Mouse (Mus musculus): Measurements from ENCODE around the gene Rpusd3.

Gene Rpusd3

DNA sequence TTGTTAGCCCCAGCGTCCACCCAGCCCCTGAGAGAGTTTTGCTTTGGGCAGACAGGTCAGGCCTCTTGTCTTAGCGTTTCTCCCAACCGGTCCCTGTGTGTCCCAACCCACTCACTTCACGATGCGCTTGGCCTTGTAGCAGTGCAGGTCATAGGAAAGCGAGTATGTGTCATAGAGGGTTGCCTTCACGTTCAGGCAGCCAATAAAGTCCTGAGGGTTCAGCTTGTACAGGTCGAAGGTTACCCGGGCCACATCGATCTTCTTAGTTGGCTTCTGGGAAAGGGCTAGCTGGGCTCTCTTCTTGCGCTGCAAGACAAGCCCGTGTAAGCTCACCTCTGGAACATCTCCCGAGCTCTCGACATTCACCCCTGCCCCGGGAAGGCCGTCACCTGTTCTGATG is 8.9 kb upstream of the Rpusd3 start:
- no peak for DNase-seq

DNA sequence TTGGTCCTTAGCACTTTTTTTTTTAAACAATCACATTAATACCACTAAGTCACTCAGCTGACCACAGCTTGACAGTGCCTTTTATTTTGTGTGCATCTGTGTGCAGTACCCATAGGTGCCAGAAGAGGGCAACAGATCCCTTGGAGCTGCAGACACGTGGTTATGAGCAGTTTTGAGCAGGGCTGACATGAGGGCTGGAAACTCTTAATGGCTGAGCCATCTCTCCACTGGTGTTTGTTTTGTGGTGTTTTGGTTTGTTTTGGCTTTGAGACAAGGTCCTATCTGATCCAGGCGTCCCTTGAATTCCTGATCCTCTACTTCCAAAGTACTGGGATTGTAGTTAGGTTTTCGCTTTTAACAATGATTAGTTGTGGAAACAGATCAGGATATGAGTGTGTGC is 8.3 kb upstream of the Rpusd3 start:
- DNase-seq, result peak; percentile 46

GRCm38 (mm10) chr6:113426696-113427095 is 7.6 kb upstream of the Rpusd3 start:
- DNase-seq, result no peak

DNA sequence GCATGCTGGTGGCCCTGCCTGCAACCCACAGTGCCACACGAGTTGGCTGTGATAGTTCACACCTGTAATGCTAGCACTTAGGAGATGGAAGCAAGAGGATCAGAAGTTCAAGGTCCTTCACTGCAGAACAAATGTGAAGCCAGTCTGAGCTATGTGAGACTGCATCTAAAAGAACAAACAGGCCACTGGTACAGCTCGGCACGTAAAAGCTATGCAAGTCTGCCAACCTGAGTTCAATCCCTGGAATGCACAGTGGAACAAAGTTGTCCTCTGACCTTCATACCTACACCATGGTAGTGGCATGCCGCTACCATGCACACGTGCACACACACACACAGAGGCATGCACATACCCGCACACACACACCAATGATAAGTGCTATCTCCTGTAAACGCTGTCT is 5.0 kb upstream of the Rpusd3 start:
- DNase-seq, result no peak

GRCm38 (mm10) chr6:113423000-113423399 is 3.9 kb upstream of the Rpusd3 start:
- DNase-seq, result no peak

GRCm38 (mm10) chr6:113418441-113419198 is 520 bp downstream of the Rpusd3 start:
- DNase-seq, result peak; percentile 26

- DNase-seq, result no peak
These were observed 2.7 kb downstream of the Rpusd3 start for GRCm38 (mm10) chr6:113416416-113416815.

DNA sequence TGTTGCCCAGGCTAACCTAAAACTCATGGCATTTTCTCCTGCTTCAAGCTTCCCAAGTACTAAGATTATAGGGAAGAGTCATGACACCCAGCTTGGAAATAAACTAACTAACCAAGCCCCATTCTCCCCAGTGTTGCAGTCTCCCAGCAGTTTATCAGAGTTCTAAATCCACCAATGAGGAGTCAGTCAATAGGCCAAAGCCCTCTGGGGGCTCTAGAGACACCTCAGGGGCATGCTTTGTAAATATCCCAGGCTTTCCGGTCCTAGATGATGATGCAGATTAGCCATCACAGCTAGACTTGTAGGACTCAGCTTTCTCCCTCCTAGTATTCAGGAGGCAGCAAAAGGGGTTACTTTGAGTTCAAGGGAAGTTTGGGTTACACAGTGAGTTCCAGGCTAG is 9.1 kb downstream of the Rpusd3 start:
- DNase-seq, result no peak

GRCm38 (mm10) chr6:113406683-113407082 is 12.5 kb downstream of the Rpusd3 start:
- DNase-seq, result peak; percentile 30

- DNase-seq, result no peak
These were observed 13.7 kb downstream of the Rpusd3 start for GRCm38 (mm10) chr6:113405483-113405882.

DNA sequence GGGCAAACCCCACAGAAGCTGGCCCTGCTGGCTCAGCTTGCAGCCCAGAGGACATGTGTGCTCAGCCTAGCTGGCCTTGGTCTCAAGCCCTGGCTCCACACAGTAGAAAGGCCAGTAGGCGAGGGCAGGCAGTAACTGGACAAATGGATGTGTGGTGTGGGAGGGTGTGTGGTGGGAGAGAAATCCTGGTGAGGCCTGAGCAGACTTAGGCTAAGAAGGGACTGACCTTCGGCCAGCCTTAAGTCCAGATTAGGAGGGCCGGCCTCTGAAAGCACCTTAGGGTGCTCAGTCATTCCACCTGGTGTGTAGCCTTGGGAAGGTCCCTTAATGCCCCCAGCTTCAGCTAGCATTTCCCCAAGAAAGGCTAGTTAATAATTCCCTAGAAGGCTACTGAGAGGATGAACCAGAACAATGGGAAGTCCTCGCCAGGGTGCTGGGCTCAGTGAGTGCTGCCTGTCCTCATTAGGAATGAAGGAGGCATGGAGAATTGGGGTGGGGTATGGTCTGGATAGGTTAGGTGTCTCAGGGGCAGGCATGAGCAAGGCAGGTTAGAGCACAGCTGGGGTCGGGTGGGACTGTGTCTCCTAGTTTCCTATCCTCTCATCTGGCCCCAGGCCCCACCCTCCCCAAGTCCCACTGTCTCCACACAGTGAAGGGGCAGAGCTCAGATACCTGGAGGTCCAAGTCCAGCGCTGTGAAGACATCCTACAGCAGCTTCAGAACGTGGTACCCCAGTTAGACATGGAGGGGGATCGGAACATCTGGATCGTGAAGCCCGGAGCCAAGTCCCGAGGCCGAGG is 14.3 kb downstream of the Rpusd3 start:
- no peak for DNase-seq

GRCm38 (mm10) chr6:113402094-113402493 is 17.0 kb downstream of the Rpusd3 start:
- DNase-seq, result no peak

DNA sequence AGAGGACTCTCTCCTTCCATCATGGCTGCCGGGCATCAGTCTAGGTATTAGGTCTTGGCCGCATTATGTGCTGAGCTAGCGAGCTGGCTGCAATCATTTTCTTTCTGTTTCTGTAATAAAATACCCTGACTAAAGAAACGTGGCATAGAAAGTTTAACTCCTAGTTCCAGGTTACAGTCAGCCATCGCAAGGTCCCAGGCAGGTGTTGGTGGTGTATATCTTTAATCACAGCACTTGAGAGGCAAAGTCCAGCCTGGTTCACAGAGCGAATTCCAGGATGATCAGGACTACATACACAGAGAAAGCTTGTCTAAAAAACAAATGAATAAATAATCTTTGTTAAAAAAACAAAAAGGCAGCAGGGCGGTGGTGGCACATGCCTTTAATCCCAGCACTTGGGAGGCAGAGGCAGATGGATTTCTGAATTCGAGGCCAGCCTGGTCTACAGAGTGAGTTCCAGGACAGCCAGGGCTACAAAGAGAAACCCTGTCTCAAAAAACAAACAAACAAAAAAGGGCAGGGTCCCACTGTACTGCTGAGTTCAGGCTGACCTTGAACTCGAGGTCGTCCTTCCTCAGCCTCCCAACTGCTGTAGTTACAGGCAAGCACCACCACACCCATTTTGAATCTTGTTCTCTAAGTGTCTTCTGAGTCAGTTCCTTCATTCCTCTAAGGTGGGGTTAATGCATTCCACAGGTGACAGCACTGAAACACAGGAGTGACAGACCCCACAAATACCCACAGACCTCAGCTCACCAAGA is 22.7 kb downstream of the Rpusd3 start:
- DNase-seq, result no peak

- DNase-seq, result no peak
These were observed 23.6 kb downstream of the Rpusd3 start for GRCm38 (mm10) chr6:113395501-113395900.

DNA sequence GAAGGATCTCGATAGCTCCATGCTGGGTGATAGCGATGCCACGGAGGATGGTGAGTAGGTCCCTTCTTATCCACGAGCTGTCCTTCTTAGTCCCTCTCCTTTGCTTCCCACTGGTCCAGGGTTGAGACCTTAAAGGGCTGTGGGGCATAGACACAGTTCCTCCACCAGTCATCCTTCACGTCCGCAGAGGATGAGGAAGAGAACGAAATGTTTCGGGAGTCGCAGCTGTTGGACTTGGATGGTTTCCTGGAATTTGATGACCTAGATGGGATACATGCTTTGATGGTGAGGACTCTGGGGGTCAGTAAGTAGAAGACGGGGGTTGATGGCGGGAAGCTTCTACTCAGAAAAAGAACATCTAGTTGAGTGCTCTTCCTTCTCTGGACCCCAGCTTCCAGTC is 24.3 kb downstream of the Rpusd3 start:
- no peak for DNase-seq

DNA sequence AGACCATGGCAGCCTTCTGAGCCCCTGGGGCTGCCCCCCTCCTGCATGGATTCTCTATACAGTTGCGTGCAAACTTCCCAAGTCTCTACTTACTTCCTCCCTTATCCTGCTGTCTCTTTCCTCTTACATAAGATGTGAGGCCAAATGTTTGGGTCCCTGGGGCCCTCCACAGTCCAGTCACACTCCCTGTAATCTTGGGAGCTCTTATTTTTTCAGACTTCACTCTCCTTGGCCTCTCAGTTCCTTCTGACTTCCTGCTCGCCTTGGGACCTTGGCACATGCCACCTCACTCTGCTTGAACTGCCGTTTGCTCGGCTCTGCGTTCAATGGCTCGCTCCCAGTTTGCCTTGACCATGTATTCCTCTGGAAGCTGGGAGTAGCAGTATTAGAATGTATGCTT is 25.2 kb downstream of the Rpusd3 start:
- no peak for DNase-seq

- peak; percentile 62 for DNase-seq
These were observed 26.6 kb downstream of the Rpusd3 start for GRCm38 (mm10) chr6:113392387-113393071.

DNA sequence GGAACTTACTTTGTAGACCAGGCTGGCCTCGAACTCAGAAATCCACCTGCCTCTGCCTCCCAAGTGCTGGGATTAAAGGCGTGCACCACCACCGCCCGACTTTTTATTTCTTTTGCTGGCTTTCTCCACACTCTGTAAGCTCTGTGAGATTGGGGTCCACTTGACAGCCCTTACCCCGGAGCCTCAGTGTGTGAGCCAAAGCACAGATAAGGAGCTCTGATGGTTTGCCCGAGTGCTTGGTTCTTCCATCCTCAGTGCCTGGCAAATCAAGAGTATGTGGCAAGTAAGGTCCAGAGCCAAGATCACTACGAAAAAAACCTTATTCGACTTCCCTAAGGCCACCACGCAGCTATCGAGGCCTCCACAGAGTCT is 27.1 kb downstream of the Rpusd3 start:
- DNase-seq, result no peak

DNA sequence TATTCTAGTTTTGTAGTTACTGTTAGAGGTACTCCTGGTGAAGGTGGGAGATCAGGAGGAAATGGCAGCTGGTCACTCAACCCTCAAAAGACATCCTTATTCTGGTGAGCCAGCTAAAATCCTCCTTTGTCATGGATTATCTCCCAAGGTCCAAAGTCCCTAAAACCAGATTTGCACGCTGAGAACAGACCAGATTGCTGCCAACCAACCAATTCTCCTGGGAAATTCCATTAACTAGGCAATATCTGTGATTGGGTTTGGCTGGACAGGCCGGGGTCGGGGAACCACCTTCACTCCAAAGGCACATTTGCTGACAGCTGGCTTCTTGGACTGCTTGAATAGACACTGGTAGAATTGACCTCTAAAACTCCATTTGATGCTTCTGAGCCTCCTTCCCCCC is 28.4 kb downstream of the Rpusd3 start:
- no peak for DNase-seq

GRCm38 (mm10) chr6:113388960-113389359 is 30.2 kb downstream of the Rpusd3 start, which contains the start of gene Ttll3:
Ttll3 (plus strand) TSS chr6:113389260.
- DNase-seq, result no peak

- DNase-seq, result no peak
These were observed 33.1 kb downstream of the Rpusd3 start for GRCm38 (mm10) chr6:113386025-113386424.

DNA sequence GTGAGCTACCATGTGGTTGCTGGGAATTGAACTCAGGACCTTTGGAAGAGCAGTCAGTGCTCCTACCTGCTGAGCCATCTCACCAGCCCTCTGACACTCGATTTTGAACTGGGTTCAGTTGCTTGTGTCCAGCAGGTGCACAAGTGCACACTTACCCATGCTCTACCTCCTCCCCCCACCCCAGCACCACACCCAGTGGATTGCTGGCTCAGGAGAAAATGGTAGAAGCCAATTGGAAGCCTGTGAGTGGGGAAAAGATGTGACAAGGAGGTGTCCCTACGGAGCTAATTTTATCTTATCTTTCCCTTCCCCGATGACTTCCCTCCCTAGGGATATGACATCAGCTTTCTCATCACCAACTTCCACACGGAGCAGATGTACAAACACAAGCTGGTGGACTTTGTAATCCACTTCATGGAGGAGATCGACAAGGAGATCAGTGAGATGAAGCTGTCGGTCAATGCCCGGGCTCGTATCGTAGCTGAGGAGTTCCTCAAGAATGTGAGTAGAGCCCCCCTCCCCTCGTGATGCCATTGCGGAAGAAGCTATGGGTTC is 33.9 kb downstream of the Rpusd3 start:
- no peak for DNase-seq
